Mouse (Mus musculus): ENCODE data around the gene Ppm1d. TPM values are rescaled to one million over a fixed set of nuclear protein-coding genes. Genes with fewer than 3 reads are reported as not detected.

The Ppm1d gene
- polyA plus RNA-seq, 1 experiment from 2014 or later: 22.7 TPM

GRCm38 (mm10) chr11:85306577-85307260, 4.3 kb upstream of the Ppm1d start:
- 69% methylated on average over 4 of the region's 4 CpGs for WGBS

GRCm38 (mm10) chr11:85308799-85309198, 2.2 kb upstream of the Ppm1d start:
- WGBS: 72% methylated on average over 2 of the region's 2 CpGs
- Histone ChIP-seq H3K27me3 (ENCODE audit: low read depth, poor library complexity, severe bottlenecking) (no peaks in the 10 kb centered on the region), H3K4me3 (no peak overlapping the region), H3K4me1 (peaks cover 24% of the 10 kb centered on the region), H3K9me3 (replicated peaks) (no peaks in the 10 kb centered on the region), H3K36me3 (peaks cover 4% of the 10 kb centered on the region), H3K27ac (replicated peaks) (no peak overlapping the region)
- DNase-seq (ENCODE audit: low spot score): no peak

More at GRCm38 (mm10) chr11:85306577-85307260, 4.3 kb upstream of the Ppm1d start:
- H3K27ac ChIP-seq (replicated peaks): no peak overlapping the region
- no peaks in the 10 kb centered on the region for H3K9me3 ChIP-seq (replicated peaks)
- no peaks in the 10 kb centered on the region for H3K36me3 ChIP-seq
- H3K4me3 ChIP-seq: no peak overlapping the region
- H3K4me1 ChIP-seq: peaks cover 8% of the 10 kb centered on the region
- DNase-seq (ENCODE audit: low spot score): no peak
- H3K27me3 ChIP-seq (ENCODE audit: low read depth, poor library complexity, severe bottlenecking): no peaks in the 10 kb centered on the region

- no peaks in the 10 kb centered on the region for H3K27me3 ChIP-seq (ENCODE audit: low read depth, poor library complexity, severe bottlenecking)
- H3K27ac ChIP-seq (replicated peaks): peak overlapping the region; percentile 97
- peak overlapping the region; percentile 94 for H3K4me3 ChIP-seq
- WGBS: 3% methylated on average over 15 of the region's 15 CpGs
- H3K4me1 ChIP-seq: peaks cover 25% of the 10 kb centered on the region
- no peak for DNase-seq (ENCODE audit: low spot score)
- no peaks in the 10 kb centered on the region for H3K9me3 ChIP-seq (replicated peaks)
- H3K36me3 ChIP-seq: peaks cover 20% of the 10 kb centered on the region
Measured at GRCm38 (mm10) chr11:85310407-85310712, 684 bp upstream of the Ppm1d start.

- Histone ChIP-seq H3K9me3 (replicated peaks) (no peaks in the 10 kb centered on the region), H3K4me1 (peaks cover 25% of the 10 kb centered on the region), H3K36me3 (peaks cover 35% of the 10 kb centered on the region), H3K27me3 (ENCODE audit: low read depth, poor library complexity, severe bottlenecking) (no peaks in the 10 kb centered on the region), H3K27ac (replicated peaks) (peak overlapping the region; percentile 97), H3K4me3 (peak overlapping the region; percentile 94)
- DNase-seq (ENCODE audit: low spot score): peak; percentile 65
- WGBS: under 1% methylated on average over 56 of the region's 56 CpGs
Measured at GRCm38 (mm10) chr11:85311645-85312490, 824 bp downstream of the Ppm1d start.

GRCm38 (mm10) chr11:85312818-85313217, 1.8 kb downstream of the Ppm1d start:
- Histone ChIP-seq H3K4me3 (peak overlapping the region; percentile 94), H3K27ac (replicated peaks) (no peak overlapping the region; the same call in 1 of the 2 replicates), H3K9me3 (replicated peaks) (no peaks in the 10 kb centered on the region), H3K36me3 (peaks cover 38% of the 10 kb centered on the region), H3K27me3 (ENCODE audit: low read depth, poor library complexity, severe bottlenecking) (no peaks in the 10 kb centered on the region), H3K4me1 (peaks cover 25% of the 10 kb centered on the region)
- 57% methylated on average over 2 of the region's 2 CpGs for WGBS
- no peak for DNase-seq (ENCODE audit: low spot score)

GRCm38 (mm10) chr11:85313361-85313760, 2.3 kb downstream of the Ppm1d start:
- H3K36me3 ChIP-seq: peaks cover 41% of the 10 kb centered on the region
- H3K4me1 ChIP-seq: peaks cover 25% of the 10 kb centered on the region
- H3K27ac ChIP-seq (replicated peaks): no peak overlapping the region; the same call in 1 of the 2 replicates
- H3K4me3 ChIP-seq: peak overlapping the region; percentile 94
- DNase-seq (ENCODE audit: low spot score): no peak
- 97% methylated on average over 3 of the region's 3 CpGs for WGBS
- H3K27me3 ChIP-seq (ENCODE audit: low read depth, poor library complexity, severe bottlenecking): no peaks in the 10 kb centered on the region
- H3K9me3 ChIP-seq (replicated peaks): no peaks in the 10 kb centered on the region

GRCm38 (mm10) chr11:85323567-85324330, 12.7 kb downstream of the Ppm1d start:
- Histone ChIP-seq H3K27ac (replicated peaks) (no peak overlapping the region), H3K36me3 (peaks cover 56% of the 10 kb centered on the region), H3K4me1 (no peaks in the 10 kb centered on the region), H3K27me3 (ENCODE audit: low read depth, poor library complexity, severe bottlenecking) (no peaks in the 10 kb centered on the region), H3K4me3 (no peak overlapping the region), H3K9me3 (replicated peaks) (no peaks in the 10 kb centered on the region)
- 84% methylated on average over 9 of the region's 9 CpGs for WGBS
- DNase-seq (ENCODE audit: low spot score): no peak

GRCm38 (mm10) chr11:85328717-85329116, 17.7 kb downstream of the Ppm1d start:
- Histone ChIP-seq H3K27ac (replicated peaks) (no peak overlapping the region), H3K9me3 (replicated peaks) (no peaks in the 10 kb centered on the region), H3K27me3 (ENCODE audit: low read depth, poor library complexity, severe bottlenecking) (no peaks in the 10 kb centered on the region), H3K36me3 (peaks cover 87% of the 10 kb centered on the region), H3K4me3 (no peak overlapping the region), H3K4me1 (no peaks in the 10 kb centered on the region)
- WGBS: 93% methylated on average over 3 of the region's 3 CpGs
- no peak for DNase-seq (ENCODE audit: low spot score)

- Histone ChIP-seq H3K27me3 (ENCODE audit: low read depth, poor library complexity, severe bottlenecking) (no peaks in the 10 kb centered on the region), H3K4me1 (no peaks in the 10 kb centered on the region), H3K4me3 (no peak overlapping the region), H3K27ac (replicated peaks) (no peak overlapping the region), H3K9me3 (replicated peaks) (no peaks in the 10 kb centered on the region), H3K36me3 (peaks cover 87% of the 10 kb centered on the region)
- WGBS: 95% methylated on average over 7 of the region's 7 CpGs
- DNase-seq (ENCODE audit: low spot score): no peak
Measured at GRCm38 (mm10) chr11:85329167-85329894, 18.3 kb downstream of the Ppm1d start.

- Histone ChIP-seq H3K36me3 (peaks cover 99% of the 10 kb centered on the region), H3K27me3 (ENCODE audit: low read depth, poor library complexity, severe bottlenecking) (no peaks in the 10 kb centered on the region), H3K27ac (replicated peaks) (no peak overlapping the region), H3K4me3 (no peak overlapping the region), H3K4me1 (no peaks in the 10 kb centered on the region), H3K9me3 (replicated peaks) (no peaks in the 10 kb centered on the region)
- DNase-seq (ENCODE audit: low spot score): peak; percentile 21
- whole genome bisulfite sequencing: 59% methylated on average over 4 of the region's 4 CpGs
Measured at GRCm38 (mm10) chr11:85334778-85335177, 23.7 kb downstream of the Ppm1d start.

GRCm38 (mm10) chr11:85339173-85339831, 28.3 kb downstream of the Ppm1d start:
- H3K27ac ChIP-seq (replicated peaks): no peak overlapping the region
- 93% methylated on average over 6 of the region's 6 CpGs for WGBS
- no peak for DNase-seq (ENCODE audit: low spot score)
- H3K4me1 ChIP-seq: no peaks in the 10 kb centered on the region
- peaks cover 98% of the 10 kb centered on the region for H3K36me3 ChIP-seq
- H3K9me3 ChIP-seq (replicated peaks): no peaks in the 10 kb centered on the region
- no peak overlapping the region for H3K4me3 ChIP-seq
- no peaks in the 10 kb centered on the region for H3K27me3 ChIP-seq (ENCODE audit: low read depth, poor library complexity, severe bottlenecking)

Measured in midbrain, embryonic 10.5 days (tissue).